Mouse (Mus musculus) neural tube, embryonic 14.5 days (tissue): ENCODE measurements at regions not wholly inside any gene's neighbourhood (a gene's known extent, or its start where the extent isn't known, plus 50 kb on each side); places are given as distances from the start of the nearest gene placed in this dataset.
"Not testable (repeated sequence)": the region's sequence is repeated elsewhere in the genome, so short reads cannot be mapped to it uniquely, and the experiment has no call there.

Source experiments
- ATAC-seq: fragments of 200-750 bp; cut with Nextera tagmentation; 2 replicates; pipeline ENCODE4 v1.8.0; 2017; ENCODE audit warnings: low read depth, mild to moderate bottlenecking, moderate TSS enrichment, moderate library complexity
- H3K27ac ChIP-seq: fragments of 300-500 bp; sonication (generic); 2 replicates; pipeline ENCODE4 v1.5.1; 2014; ENCODE audit warnings: low read depth, mild to moderate bottlenecking, control low read depth, low read length, moderate library complexity, mixed read lengths
- H3K27me3 ChIP-seq: fragments of 300-500 bp; sonication (generic); 2 replicates; pipeline ENCODE4 v1.6.1; 2014; ENCODE audit warnings: low read length; ENCODE audit not compliant: control insufficient read depth, insufficient read depth
- H3K36me3 ChIP-seq: fragments of 300-500 bp; sonication (generic); 2 replicates; pipeline ENCODE4 v1.6.1; 2014; ENCODE audit warnings: low read length, mixed read lengths; ENCODE audit not compliant: control insufficient read depth, insufficient read depth
- H3K4me1 ChIP-seq: fragments of 300-500 bp; sonication (generic); 2 replicates; pipeline ENCODE4 v1.6.1; 2014; ENCODE audit warnings: low read length; ENCODE audit not compliant: control insufficient read depth, insufficient read depth
- H3K4me2 ChIP-seq: fragments of 300-500 bp; sonication (generic); 2 replicates; pipeline ENCODE4 v1.6.1; 2014; ENCODE audit warnings: mild to moderate bottlenecking, low read depth, low read length, control low read depth
- H3K4me3 ChIP-seq: fragments of 300-500 bp; sonication (generic); 2 replicates; pipeline ENCODE4 v1.5.1; 2014; ENCODE audit warnings: low read depth, low read length, control low read depth, mixed read lengths
- H3K9ac ChIP-seq: fragments of 300-500 bp; sonication (generic); replicated peaks from 2 replicates; pipeline ENCODE4 v1.6.1; 2014; ENCODE audit warnings: low read depth, mild to moderate bottlenecking, control low read depth, low read length, mixed read lengths
- H3K9me3 ChIP-seq: fragments of 300-500 bp; sonication (generic); 2 replicates; pipeline ENCODE4 v1.6.1; 2016; ENCODE audit warnings: low read length; ENCODE audit not compliant: control insufficient read depth
- WGBS: fragments of 180-500 bp; shearing (Covaris S2); extraction: QIAGEN DNeasy Blood & Tissue Kit; methylation state at CpG from one replicate; pipeline ENCODE4 v1.1.7; 2014; 5-methylcytosine and 5-hydroxymethylcytosine counted together

DNA sequence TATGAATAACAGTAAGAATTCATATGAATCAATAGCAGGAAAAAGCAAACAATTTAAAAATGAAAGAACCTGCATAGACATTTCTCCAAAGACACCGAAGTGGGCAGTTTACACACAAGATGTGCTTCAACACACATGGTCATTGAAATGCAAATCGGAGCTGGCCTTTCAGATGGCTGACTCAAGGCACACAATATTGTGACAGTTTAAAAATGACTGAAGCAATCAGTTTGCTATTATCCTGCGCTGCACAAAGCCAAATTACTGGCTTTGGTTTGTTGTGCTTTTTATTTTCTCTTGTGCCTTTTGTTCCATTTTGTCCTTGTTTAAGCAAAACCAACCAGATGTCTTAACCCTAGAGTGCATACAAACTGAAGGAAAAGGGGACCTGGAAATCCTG lies 449.4 kb downstream of the Cbln4 start:
- no peaks in the 10 kb centered on the region for H3K36me3 ChIP-seq
- H3K9me3 ChIP-seq = no peaks in the 10 kb centered on the region
- WGBS = 26% methylated on average over 3 of the region's 3 CpGs
- H3K4me2 ChIP-seq = no peak overlapping the region
- H3K4me1 ChIP-seq = no peaks in the 10 kb centered on the region
- H3K27ac ChIP-seq = no peak overlapping the region
- no peak for ATAC-seq
- H3K27me3 ChIP-seq = no peaks in the 10 kb centered on the region
- H3K9ac ChIP-seq = no peak overlapping the region
- no peak overlapping the region for H3K4me3 ChIP-seq

DNA sequence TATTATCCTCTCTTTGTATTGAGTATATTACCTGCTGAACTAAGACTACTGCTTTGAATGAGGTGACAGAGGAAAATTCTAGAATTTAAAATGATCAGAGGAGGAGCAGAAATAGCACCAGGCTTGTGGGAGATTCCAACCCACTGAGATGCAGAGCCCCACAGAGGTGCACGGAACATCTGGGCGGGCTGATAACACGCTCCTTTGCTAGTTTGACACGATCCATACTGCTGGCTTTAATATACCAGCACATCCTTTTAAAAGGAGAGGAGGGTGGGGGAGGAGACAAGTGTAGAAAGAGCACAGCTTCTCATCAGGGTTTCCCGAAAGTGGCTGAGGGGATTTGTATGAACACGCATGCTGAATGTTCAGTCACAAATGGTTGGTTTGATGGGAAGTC lies 451.0 kb downstream of the Cbln4 start:
- WGBS = 75% methylated on average over 6 of the region's 6 CpGs
- Histone ChIP-seq H3K36me3 (no peaks in the 10 kb centered on the region), H3K27me3 (no peaks in the 10 kb centered on the region), H3K4me3 (no peak overlapping the region), H3K4me1 (peaks cover 6% of the 10 kb centered on the region; the same call in 1 of the 2 replicates), H3K9ac (no peak overlapping the region), H3K9me3 (no peaks in the 10 kb centered on the region), H3K4me2 (no peak overlapping the region), H3K27ac (no peak overlapping the region)
- ATAC-seq = no peak

DNA sequence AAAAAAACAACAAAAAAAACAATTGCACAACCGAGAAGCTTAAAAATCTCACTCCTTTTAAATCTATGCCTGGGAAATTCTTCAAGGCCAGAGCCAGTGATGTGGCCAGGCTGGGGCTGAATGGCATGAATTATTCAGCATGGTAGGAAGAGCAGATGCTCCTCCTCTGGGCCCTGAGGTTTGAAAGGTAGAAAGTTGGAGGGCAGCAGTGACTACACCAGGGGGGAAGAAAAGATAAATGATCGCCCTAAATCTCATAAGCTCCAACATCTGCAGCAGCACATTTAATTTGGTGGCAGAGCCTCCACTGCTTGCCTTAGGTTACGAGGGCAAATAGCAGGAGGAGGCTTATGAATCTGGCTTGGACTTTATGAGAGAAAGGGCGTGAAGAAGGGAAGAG lies 455.1 kb downstream of the Cbln4 start:
- Histone ChIP-seq H3K4me2 (no peak overlapping the region), H3K36me3 (no peaks in the 10 kb centered on the region), H3K27ac (peak overlapping the region; percentile 17; the same call in 1 of the 2 replicates), H3K4me3 (no peak overlapping the region), H3K9ac (no peak overlapping the region), H3K4me1 (peaks cover 6% of the 10 kb centered on the region; the same call in 1 of the 2 replicates), H3K9me3 (no peaks in the 10 kb centered on the region), H3K27me3 (no peaks in the 10 kb centered on the region)
- WGBS = 28% methylated on average over 4 of the region's 4 CpGs
- ATAC-seq = no peak

DNA sequence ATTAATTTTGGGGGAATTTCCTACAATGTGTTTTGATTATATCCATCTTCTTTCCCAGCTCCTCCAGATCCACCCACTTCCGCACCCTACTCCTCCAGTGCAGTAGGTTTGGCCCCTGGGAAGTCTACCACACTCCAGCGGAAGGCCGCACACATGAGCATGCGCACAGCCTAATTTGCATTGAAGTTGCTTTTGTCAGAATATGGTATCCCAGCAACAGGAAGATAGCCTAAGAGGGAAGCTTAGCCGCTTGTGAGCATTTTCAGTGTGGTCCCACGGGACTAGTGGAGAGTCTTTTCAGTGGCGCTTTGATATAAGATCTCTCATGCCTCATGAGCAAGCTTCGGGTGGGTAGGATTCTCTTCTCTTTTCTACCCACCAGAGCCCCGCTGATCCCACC lies 455.6 kb downstream of the Cbln4 start:
- WGBS = 29% methylated on average over 9 of the region's 9 CpGs
- H3K27me3 ChIP-seq = no peaks in the 10 kb centered on the region
- H3K4me1 ChIP-seq = peaks cover 6% of the 10 kb centered on the region; the same call in 1 of the 2 replicates
- ATAC-seq = peak; percentile 56; the same call in 1 of the 2 replicates
- no peak overlapping the region for H3K4me2 ChIP-seq
- no peaks in the 10 kb centered on the region for H3K9me3 ChIP-seq
- peak overlapping the region; percentile 17 for H3K27ac ChIP-seq
- H3K9ac ChIP-seq = no peak overlapping the region
- no peak overlapping the region for H3K4me3 ChIP-seq
- no peaks in the 10 kb centered on the region for H3K36me3 ChIP-seq

DNA sequence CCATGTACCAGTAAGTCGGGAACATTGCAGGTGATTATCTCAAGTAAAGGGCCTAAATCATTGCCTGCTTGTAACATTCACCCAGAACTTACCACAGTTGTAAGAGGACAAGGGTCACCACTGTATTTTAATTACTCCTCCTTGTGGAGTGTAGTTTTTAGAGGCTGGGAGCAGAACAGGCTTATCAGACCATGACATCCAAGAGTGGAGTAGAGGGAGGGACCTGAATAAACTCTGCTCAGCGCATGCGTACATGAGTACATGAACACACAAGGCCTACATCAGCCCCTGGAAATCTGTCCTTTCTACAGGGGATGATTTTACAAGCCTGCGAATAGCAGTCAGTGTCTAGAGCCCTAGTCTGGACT lies 456.4 kb downstream of the Cbln4 start:
- ATAC-seq = no peak
- H3K9me3 ChIP-seq = no peaks in the 10 kb centered on the region

DNA sequence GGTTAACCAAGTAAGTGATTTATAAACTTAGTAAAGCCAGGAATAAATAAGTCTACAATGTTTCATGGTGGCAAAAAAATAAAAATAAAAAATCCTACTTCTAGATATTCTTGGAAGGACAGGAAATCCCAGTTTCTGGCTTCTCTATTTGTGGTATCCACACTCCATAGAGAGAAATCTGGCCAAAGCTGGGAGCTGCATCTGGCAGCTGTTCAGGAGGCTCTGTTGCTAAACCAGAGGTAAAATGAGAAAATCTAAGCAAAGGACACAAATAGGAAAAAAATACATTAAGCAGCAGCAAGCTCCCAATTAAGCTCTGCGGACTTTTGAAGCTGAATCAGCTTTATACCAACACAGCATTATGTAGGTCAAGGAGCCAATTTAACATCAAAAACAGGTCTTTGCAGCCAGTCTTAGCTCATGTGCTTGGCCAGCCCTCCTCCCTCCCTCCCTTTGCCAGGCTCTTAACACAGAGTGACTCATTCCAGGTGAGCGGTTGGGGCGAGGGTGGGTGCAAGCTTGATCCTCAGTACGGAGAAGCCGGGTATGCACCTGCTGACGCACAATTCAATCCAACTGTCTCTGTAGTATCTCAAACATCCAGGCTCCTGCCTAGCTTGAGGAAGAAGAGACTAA lies 456.9 kb downstream of the Cbln4 start:
- Histone ChIP-seq H3K27me3 (no peaks in the 10 kb centered on the region), H3K4me3 (no peak overlapping the region), H3K9ac (no peak overlapping the region), H3K4me1 (peaks cover 6% of the 10 kb centered on the region; the same call in 1 of the 2 replicates), H3K27ac (no peak overlapping the region), H3K9me3 (no peaks in the 10 kb centered on the region), H3K36me3 (no peaks in the 10 kb centered on the region), H3K4me2 (no peak overlapping the region)
- no peak for ATAC-seq
- 93% methylated on average over 6 of the region's 6 CpGs for WGBS

More for the DNA sequence above, 456.4 kb downstream of the Cbln4 start:
- Histone ChIP-seq H3K4me1 (peaks cover 6% of the 10 kb centered on the region; the same call in 1 of the 2 replicates), H3K27ac (no peak overlapping the region), H3K9ac (no peak overlapping the region), H3K4me3 (no peak overlapping the region), H3K36me3 (no peaks in the 10 kb centered on the region), H3K27me3 (no peaks in the 10 kb centered on the region), H3K4me2 (no peak overlapping the region)
- 96% methylated on average over 4 of the region's 4 CpGs for WGBS

- Histone ChIP-seq H3K27ac (no peak overlapping the region), H3K4me3 (no peak overlapping the region), H3K4me2 (no peak overlapping the region), H3K4me1 (no peaks in the 10 kb centered on the region), H3K36me3 (no peaks in the 10 kb centered on the region), H3K9me3 (no peaks in the 10 kb centered on the region), H3K27me3 (no peaks in the 10 kb centered on the region), H3K9ac (no peak overlapping the region)
- ATAC-seq = no peak
- WGBS = 33% methylated on average over 3 of the region's 3 CpGs
Measured at GRCm38 (mm10) chr2:171574360-171574759, 468.9 kb downstream of the Cbln4 start.

DNA sequence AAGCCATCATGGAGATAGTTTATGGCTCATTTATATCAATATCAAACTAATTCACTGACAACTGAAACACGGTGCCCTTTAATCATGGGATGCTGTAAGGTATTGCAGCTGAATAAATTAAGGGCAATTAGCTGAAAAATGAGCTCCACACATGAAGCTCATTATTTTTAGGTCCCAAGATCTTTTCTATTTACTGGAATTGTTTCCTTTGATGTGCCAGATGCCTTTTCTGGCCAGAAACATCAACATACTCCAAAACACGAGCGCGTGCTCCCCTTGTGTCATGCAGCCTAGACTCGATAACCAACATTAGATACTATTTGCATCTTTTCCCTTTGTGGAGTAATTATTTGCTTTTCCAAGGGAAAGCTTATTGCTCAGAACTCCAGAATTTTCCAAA lies 480.6 kb downstream of the Cbln4 start:
- no peak for ATAC-seq
- H3K9ac ChIP-seq = no peak overlapping the region
- no peak overlapping the region for H3K4me2 ChIP-seq
- H3K27me3 ChIP-seq = no peaks in the 10 kb centered on the region
- no peaks in the 10 kb centered on the region for H3K36me3 ChIP-seq
- H3K4me1 ChIP-seq = no peaks in the 10 kb centered on the region
- H3K27ac ChIP-seq = no peak overlapping the region
- WGBS = 53% methylated on average over 5 of the region's 5 CpGs
- no peak overlapping the region for H3K4me3 ChIP-seq
- H3K9me3 ChIP-seq = no peaks in the 10 kb centered on the region

DNA sequence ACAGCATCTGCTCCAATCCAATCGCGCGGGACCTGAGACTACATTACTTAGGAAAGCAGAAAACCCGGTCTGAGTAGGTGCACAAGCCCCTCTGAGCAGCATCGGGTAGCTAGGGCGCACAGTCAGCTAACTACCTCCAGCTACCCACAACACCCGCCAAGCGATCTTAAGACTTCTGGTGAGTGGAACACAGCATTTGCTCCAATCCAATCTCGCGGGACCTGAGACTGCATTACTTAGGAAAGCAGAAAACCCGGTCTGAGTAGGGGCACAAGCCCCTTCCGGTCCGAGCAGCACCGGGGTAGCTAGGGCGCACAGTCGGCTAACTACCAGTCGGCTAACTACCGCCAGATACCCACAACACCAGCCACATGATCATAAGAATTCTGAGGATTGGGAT lies 500.5 kb downstream of the Cbln4 start:
- H3K4me3 ChIP-seq, H3K9ac ChIP-seq, H3K4me1 ChIP-seq, ATAC-seq, H3K9me3 ChIP-seq, H3K36me3 ChIP-seq, H3K27me3 ChIP-seq, H3K27ac ChIP-seq, H3K4me2 ChIP-seq: not testable (repeated sequence)
- 89% methylated on average over 18 of the region's 18 CpGs for WGBS
